Mouse (Mus musculus): ENCODE measurements around the gene Pwwp2a.

Gene Pwwp2a

DNA sequence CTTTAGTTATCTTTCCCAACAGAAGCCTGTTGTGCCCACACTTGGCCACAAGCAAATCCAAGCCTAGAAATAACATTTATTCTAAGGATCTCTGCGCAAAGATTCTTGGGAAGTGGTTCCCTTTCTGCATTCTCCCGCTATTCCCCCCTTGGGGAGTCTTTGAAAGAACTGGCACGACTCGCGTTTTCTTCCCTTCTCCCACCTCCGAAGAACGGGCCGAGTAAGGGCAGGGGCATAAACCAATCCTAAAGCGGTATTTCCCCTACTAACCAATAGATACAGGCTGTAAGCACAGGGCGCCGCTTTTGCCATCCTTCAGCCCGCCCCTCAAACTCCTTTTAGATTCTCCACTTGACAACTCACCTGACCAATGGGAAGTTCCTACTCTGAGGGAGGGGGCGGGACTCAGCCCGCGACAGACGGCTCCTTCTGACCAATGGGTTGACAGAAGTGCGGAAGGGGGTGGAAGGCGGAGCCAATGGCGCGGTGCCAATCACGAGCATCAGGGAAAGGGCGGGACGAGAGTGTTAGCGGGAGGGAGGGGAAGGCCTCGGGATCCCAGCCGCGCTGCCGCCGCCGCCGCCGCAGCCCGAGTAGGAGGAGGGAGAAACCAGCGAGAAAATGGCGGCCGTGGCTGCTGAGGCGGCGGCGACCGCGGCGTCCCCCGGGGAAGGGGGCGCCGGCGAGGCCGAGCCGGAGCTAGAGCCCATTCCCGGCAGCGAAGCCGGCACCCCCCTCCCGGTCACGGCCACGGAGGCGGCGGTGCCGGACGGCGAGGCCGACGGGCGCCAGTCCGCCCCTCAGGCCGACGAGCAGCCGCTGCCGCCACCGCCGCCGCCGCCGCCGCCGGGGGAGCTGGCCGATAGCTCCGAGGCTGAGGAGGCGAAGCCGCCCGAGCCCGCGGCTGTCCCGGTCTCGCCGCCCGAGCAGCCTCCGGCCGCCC is at the start of gene Pwwp2a:
TSS of gene Pwwp2a (plus strand) at position 527 of the 943 bp plus-strand sequence.
- peak; percentile 100 for DNase-seq (ENCODE audit: low spot score)

DNA sequence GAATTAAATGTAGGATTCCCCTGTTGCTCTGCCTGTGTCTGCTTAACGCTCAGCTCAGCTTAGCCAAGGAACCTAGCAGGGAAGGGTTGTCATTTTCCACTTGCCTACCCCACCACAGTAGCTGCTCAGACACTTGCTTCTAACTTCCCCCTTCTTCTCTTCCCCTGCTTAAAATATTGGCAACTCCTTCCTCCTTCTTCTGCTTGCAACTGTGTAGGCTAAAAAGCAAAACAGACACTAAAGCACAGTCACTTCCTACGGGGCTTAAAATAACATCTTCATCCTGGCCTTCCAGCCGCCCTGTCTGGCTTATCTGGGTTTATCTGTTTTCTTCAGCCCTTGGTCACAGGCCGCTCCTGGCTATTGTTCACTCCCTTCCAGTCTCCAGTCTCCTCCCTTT is 49.2 kb upstream of the Pwwp2a start:
- DNase-seq (ENCODE audit: low spot score): peak; percentile 44

DNA sequence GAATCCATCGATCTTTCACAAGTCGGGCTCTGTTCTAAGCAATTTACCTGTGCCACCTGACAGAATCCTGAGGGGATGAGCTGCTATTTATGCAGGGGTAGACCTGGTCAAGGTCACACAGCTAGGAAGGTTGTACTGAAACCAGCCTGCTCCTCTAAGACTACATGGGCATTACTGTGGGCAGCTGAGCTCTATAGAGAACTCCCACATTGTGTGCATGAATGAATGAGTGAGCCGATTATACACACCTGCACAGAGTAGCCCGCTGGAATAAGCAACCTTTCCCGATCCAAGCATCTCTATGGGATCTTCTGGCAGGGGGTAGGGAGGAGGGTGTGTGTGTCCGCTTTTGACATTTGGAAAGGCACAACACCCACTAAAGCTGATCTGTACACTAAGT is 48.6 kb upstream of the Pwwp2a start:
- no peak for DNase-seq (ENCODE audit: low spot score)

DNA sequence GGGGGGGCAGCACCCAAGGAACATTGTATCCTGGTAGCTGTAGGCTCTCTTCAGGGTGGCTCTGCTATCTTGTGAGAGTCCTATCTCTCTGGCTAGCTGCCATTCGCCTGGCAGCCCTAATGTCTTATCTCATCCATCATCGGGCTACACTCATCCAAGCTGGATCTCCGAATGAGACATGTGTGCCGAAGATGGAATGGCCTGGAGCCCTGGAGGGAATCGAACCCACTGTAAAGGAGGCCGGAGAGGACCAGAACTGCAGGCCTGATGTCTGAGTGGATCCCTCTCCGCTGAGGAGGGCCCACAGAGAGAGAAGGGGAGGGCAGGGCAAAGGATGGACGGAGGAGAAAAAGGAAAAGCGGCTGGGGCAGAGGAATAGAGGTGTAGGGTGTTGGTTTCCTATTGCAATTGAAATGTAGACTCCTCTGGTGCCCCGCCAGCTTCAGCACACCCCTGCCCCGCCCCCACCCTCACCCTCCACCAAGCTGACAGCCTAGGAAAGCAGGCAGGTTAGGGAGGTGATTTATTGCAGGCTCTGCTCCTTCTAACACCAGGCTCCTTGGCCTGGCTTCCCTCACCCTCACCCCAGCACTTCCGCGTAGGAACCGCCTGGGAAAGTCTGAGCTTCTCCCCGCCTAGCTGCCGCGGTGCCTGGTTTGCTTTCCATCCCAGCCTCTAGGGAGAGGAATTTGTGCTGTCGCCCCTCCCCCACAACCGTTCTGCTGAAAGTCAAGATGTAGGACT is 48.0 kb upstream of the Pwwp2a start:
- peak; percentile 97 for DNase-seq (ENCODE audit: low spot score)

DNA sequence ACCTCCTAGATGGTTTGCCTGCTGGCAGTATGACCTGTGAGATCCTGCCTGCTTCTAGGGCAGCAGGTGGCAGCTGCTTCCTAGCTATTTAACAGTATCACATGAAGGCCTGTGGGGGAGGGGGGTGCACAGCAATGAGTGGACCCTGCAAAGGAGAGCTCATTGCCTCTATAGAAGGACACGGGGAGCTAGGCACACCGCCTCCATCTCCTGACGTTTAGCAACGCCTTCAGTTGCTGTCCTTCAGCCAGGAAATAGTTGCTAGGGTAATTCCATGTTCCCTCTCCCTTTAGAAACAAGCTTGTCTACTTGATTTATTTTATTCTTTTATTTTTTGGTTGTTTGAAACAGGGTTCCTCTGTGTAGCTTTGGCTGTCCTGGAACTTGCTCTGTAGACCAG is 45.0 kb upstream of the Pwwp2a start:
- DNase-seq (ENCODE audit: low spot score): no peak

DNA sequence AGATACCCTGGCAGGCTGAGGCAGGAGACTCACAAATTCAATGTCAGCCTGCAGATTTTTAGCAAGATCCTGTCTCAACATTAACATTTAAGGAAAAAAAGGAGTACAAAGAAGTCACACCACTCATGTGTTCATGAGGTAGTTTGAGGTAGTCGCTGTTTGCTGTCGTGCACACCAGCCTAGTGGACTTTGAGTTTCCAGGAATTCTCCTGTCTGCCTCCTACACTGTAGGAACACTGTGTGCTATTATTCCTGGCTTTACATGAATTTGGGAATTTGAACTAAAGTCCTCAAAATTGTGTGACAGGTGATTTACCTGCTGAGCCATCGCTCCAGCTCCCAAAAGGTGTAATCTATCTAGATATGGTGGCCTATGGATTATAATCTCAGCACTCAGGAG is 43.3 kb upstream of the Pwwp2a start:
- DNase-seq (ENCODE audit: low spot score): no peak

DNA sequence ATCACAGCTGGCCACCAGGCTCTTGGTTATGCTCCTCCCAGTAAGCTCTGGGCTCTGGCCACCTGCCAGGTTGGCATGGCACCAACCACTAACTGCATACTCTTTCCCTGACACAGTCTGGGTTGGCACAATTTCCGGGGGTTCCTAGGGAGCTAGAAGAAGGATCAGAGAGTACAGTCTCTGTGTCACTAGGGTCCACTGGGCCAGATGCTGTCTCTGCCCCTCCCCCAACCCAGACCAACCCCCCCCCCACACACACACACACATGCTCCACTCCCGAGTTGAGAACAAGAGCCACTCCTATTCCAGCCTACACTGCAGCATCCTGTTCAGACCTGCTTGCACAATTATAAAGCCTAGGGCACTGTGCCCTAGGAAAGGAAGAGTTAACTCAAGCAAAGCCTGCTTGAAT is 38.6 kb upstream of the Pwwp2a start:
- peak; percentile 98 for DNase-seq (ENCODE audit: low spot score)

DNA sequence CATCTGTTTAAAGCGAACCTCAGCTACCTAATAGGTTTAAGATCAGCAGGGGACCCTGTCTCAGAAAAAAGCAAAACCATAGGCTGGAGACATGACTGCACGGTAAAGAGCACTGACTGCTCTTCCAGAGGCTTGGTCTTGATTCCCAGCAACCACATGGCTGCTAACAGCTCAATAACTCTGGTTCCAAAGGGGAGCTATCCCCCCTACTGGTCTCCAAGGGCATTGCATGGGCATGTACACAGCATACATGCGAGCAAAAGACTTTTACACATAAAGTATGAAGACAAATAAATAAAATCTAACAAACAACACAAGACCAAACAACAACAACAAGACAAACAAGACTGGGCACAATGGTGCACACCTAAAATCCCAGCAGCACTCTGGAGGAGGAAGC is 36.5 kb upstream of the Pwwp2a start:
- no peak for DNase-seq (ENCODE audit: low spot score)

DNA sequence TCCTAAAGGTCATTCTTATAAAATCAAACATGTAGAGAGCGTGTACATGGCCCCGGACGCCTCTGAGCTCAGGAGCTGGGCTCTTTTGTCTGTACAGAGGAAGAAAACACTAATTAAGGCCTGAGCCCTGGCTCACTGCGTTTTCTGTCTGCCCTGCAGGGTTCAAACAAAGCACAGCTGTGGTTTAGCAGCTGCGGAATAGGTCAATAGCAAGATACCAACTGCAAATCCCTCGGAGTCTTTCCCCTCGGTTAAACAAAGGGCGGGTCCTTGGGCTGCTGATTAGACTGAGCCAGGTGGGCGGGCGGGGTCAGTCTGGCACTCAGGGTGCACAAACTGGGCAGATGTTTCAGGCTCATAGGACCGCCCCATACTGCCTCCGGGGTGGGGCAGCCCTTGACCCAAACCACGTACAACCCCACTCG is 28.7 kb upstream of the Pwwp2a start:
- no peak for DNase-seq (ENCODE audit: low spot score)

DNA sequence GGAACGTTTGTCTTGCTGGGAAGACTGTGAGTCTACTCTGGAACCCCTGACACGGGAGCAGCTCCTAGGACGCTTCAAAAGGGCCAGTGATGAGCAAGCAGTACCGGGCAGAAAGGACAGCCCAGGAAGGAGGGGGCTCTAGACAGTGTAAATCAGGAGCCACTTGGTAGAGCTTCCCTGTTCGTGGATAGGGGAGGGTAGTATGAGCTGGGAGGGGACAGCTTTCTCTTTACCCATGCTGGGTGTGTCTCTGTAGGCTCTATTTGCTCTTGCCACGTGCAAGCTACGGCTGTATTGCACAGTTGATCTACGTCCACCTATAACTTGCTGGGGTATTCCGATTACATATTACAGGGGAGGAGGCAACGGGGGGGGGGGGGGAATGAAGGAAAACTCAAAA is 25.3 kb upstream of the Pwwp2a start:
- DNase-seq (ENCODE audit: low spot score): no peak

DNA sequence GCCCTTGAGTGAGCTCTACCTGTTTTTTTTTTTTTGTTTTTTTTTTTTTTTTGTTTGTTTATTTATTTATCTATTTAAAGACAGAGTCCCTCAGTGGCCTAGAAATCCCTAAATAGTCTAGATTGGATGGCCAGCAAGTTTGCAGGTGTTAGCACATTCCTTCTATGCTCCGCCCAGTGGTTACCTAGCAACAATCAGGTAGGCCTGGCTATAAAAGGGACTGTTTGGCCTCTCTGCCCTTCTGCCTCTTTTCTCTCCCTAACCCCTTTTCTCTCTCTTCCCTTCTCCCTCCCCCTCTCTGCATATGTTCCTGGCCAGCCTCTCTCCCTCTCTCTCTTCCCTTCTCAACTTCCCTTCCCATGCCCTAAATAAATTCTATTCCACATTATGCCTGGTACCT is 23.8 kb upstream of the Pwwp2a start:
- DNase-seq (ENCODE audit: low spot score): no peak

DNA sequence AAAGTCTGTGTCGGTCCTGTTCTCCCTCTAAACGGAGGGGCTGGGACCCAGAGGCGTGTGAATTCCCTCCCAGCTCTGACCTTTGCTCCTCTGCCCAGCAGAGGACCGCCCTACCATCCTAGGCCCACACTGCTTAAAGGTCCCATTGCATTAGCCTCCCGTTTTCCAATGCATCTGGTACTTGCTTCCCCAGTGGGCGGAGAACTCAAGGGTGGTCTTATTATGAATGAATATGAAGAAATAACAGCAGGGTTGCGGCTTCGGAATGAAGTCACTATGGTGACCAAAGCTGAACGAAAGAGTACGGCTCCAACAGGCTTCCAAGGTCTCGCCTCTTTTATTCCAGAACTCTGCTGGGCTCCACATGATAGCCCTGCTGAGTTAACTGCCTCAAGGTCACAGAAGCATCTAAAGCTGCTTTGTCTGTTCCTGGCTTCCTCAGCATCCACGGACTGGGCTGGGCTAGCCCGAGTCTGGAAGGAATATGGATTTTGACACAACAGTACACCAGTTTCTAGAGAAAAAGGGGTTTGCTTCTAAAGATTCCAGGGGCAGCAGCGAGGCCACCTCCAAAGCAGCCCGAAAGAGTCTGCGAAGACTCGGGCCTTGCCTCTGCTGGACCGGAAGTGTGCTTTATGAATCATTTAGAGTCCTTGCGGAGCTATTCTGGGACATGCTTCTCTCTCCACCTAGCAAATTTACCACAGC is 14.6 kb upstream of the Pwwp2a start:
- DNase-seq (ENCODE audit: low spot score): no peak

DNA sequence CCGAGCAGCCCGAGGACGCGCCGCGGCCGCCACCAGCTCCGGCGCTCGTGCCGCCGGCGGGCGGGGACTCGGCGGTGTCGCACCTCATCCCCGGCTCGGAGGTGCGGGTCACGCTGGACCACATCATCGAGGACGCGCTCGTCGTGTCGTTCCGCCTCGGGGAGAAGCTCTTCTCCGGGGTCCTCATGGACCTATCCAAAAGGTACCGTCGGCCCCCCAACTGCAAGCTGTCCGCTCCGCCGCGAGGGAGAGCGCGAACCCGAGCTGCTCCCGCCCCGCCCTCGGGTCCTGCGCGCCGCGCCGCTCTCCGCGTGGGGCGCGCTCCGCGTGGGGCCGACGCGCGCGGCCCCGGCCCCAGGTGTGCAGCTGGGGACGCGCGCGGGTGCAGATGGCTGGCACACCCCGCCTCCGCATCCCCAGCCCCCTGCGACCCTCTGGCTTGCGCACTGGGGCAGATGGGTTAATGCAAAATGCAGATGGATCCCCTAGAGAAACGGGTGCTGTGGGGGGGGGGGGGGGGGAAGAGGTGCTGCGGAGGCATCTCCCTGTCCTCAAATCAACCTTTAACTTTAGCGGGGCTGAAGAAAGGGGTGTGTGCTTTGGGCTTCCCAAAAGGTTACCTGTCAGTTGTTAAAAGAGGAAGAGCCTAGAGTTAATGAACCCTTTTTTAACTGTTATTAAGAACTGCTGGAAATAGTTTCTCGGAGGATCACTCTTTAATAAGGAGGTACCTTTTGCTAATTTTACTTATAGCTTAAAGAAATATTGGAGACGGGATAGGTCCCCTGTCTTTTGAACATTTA is 818 bp downstream of the Pwwp2a start:
- peak; percentile 66 for DNase-seq (ENCODE audit: low spot score)

DNA sequence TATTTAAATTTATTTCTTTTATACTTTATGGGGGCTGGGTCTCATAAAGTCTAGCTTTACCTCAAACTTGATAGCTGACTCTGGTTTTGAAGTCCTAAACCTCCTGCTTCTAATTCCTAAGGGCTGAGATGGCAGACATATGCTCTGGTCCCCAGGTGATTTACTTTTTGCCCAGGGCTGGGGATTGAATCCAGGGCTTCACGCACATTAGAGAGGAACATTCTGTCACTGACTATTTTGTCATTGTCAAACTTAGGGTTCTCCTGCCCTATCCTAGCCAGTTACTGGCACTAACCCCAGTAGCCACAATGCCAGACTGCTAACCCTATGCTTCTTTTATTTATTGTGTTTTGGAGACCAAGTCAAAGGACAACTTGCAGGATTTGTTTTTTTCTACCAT is 7.1 kb downstream of the Pwwp2a start:
- no peak for DNase-seq (ENCODE audit: low spot score)

DNA sequence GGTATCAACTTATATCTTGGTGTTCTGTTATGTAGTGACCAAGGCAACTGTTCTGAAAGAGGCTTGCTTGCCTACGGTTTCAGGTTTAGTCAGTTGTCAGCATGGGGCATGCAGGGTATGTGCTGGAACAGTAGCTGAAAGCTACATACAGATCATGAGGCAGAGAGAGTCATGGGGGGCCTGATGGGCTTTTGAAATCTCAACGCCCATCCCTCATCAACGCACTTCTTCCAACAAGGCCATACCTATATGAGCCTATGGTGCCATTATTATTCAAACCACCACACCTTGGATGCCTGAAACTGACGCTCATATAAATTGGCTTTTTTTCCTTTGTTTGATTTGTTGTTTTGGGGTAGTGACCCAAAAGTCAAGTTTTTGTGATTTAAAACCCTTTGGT is 14.8 kb downstream of the Pwwp2a start:
- DNase-seq (ENCODE audit: low spot score): no peak

DNA sequence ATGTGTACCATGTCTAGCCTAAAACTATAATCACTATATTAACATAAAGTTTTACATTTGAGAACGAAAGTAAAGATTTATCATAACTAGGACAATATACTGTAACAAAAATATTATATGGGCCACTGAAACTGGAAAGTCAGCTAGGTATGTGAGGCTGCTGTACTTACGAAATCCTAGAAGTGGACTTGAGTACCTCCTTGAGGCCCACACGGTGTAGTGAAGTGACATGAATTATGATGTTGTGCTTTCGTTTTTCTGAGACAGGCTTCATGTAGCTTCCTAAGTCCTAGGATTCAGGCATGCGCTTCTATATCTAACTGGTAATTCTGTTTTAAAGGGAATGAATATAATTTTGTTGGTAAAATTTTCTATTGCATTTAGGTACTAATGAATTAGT is 16.8 kb downstream of the Pwwp2a start:
- DNase-seq (ENCODE audit: low spot score): no peak

DNA sequence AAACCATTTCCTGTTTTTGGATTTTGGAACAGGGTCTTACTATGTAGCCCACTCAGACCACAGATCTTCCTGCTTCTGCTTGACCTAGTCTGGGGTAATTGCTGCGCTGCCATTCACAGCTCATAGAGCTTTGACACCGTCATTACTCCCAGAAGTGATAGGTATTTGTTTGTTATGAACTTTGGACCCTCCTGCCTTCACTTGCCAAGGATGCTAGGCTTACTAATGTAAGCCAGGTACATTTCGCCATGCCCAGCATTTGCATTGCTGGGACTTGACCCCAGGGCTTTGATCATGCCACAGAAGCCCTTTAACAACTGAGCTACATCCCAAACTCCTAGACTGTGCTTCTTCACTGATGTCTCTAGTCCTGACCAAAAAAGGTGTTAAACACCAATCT is 18.5 kb downstream of the Pwwp2a start:
- no peak for DNase-seq (ENCODE audit: low spot score)

DNA sequence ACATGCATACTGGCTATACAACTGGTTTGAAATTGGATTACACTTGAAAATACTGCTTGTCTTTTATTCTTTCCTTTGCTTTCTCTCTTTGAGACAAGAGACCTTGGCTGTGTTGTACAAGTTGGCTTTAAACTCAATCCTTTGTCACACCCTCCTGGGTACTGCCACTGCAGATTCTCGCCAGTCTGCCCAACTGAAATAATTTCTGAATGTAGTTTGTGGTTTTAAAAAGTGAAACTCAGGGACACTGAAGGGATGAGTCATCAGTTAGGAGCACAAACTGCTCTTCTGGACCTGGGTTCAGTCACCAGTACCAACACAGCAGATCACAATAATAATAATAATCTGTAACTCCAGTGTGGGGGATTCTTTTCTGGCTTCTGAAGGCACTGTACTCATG is 21.8 kb downstream of the Pwwp2a start:
- no peak for DNase-seq (ENCODE audit: low spot score)

DNA sequence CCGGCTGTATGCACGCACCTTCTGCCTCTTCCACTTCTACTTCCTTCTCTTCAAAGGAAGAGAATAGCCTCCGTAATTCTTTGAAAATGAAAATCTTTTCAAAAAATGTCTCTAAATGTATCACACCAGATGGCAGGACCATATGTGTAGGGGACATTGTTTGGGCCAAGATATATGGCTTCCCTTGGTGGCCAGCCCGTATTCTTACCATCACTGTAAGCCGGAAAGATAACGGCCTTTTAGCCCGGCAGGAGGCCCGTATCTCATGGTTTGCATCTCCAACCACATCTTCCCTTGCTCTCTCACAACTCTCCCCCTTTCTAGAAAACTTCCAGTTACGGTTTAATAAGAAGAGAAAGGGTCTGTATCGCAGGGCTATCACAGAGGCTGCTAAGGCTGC is 24.0 kb downstream of the Pwwp2a start:
- DNase-seq (ENCODE audit: low spot score): no peak

DNA sequence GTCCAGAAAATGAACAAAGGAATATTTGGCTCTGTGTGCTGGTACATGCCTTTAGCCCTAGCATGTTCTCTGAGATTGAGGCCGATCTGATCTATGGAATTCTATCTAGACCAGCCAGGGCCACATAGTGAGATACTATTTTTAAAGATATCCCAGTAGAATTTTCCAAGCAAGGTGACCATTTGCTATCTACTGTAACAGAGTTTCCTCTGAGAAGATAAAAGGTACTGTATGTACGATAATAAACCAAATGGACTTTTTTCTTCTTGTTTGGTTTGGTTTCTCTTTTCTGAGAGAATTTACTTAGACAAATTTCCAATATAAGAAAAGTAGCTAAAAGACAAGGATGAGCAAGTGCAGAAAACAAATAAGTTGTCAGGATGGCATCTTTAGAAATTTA is 26.6 kb downstream of the Pwwp2a start:
- DNase-seq (ENCODE audit: low spot score): no peak

DNA sequence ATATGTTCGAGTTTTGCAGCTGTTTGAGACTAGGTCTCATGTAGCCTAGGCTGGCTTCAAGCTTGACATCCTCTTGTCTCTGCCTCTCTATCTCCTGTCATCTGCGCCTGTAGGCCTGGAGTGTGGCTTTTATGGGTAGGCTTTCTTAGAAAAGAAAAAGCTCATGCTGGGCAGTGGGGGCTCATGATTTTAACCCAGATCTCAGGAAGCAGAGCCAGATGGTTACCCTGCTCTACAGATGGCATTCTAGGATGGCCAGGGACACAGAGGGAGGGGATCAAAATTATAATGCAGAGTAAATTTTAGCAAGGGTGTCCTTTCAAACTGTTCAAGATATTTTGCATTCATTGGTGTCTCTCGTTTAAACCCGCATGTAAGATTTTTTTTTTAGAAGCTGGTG is 30.4 kb downstream of the Pwwp2a start:
- no peak for DNase-seq (ENCODE audit: low spot score)

DNA sequence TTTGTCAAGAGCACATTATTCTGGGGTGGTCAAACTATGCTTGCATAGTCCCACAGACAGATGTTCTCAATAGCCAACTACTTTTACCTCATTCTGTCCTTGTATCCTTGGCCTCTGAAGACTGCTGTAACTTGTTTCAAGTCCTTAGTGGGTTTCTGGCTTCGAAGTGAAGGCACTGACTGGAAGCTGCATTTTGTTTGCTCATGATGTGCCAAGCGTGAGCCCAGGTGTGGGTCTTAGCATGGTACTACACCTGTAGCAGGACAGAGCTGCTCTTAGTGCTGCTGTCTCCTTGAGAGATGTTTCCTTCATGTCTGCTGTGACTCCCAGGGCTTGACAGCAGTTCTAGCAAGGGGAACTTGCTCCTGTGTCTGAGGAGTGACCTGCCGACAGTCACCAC is 41.6 kb downstream of the Pwwp2a start:
- DNase-seq (ENCODE audit: low spot score): no peak
